Mouse (Mus musculus) small intestine, adult 2 months (tissue): ENCODE data around the gene Git2.

Experiments
- CTCF ChIP-seq: fragments of 200-500 bp; IDR thresholded peaks from 2 replicates; pipeline ENCODE4 v1.5.1; 2012; ENCODE audit warnings: low read depth, mild to moderate bottlenecking, control low read depth, inconsistent platforms, low read length, moderate library complexity, mixed read lengths; ENCODE audit not compliant: insufficient replicate concordance, insufficient read length; ENCODE audit errors: extremely low read depth
- POLR2A ChIP-seq: fragments of 200-500 bp; IDR thresholded peaks from 2 replicates; pipeline ENCODE4 v1.6.1; 2012; ENCODE audit warnings: low read depth, mild to moderate bottlenecking, control low read depth, inconsistent platforms, low read length, moderate library complexity

- no peak for TF ChIP-seq CTCF
- TF ChIP-seq POLR2A, result no peak
Measured at GRCm38 (mm10) chr5:114761980-114762379, 13.3 kb downstream of the Git2 start.
